Mouse (Mus musculus) right cerebral cortex, postnatal 10 days (tissue): ENCODE data around the gene Ctsd.

ENCODE experiments used
- DNase-seq, 2 experiments: peaks; one replicate each; pipeline ENCODE4 v3.0.0; 2021; ENCODE audit warnings: low spot score in 2 of 2

Ctsd gene

DNA sequence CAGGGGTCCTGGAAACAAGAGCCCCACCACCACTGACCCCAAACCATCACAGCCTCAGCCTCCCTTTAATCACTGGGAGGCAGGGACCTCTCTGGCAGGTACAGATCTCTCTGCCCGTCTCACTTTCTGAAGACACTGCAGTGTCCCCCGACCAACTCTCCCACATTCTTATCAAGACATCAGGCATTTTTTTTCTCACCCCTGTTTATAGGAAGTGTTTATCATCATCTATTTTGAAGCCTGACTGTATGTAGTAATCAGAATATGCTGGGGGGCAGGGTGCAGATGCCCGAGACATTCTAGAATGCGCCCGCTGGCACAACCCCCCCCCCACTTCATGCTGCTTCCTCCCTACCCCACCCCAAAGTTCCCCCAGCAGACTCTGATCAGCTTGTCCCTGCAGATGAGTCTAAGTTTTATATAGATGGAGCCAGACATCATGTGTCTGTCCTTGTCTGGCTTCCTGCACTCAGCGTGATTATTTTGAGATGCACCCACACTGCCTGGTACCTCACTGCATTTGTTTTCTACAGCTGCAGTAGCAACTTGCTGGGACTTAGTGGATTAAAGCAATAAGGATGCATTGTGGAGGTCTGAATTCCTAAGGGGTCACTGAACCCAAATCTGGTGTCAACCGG, 12.4 kb upstream of the Ctsd start:
- DNase-seq = peak; percentile 43 to 62

DNA sequence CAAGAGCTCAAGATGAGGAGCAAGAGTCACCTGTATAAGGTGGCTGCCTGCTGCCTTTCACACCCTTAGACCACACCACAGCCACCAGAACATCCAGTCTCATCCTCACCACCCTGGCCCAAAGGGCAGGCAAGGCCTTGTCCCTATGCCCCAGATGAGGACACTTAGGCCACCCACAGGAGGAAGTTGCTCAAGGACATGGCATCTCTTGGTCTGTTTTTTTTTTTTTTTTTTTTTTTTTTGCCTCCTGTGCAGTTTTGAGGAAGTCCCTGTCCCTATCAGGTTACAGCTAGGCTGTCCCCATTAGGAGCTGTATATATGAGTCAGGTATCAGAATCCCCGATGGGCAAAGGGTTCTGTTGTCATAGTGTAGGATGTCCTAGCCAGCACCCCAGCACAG, 11.4 kb upstream of the Ctsd start:
- no peak for DNase-seq

DNA sequence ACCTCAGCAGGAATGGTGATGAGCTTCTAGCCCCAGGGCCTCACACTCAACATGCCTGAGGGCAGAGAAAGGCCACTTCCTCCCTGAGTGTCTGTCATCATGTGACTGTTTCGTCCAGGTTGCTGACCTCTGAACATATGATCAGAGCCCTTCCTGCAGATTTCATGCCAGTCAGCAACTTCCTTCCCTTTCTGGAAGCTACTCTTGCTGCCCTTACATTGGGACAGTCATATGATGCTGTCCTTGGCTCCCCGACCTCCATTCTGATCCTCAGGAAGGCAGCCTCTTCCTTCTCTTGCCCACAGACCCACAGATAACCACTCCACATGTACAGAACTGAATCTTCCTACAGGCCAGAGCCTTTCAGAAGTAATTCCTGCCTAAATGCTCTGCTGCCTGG, 10.2 kb upstream of the Ctsd start:
- DNase-seq = peak in 1 of 2 experiments; percentile 57

DNA sequence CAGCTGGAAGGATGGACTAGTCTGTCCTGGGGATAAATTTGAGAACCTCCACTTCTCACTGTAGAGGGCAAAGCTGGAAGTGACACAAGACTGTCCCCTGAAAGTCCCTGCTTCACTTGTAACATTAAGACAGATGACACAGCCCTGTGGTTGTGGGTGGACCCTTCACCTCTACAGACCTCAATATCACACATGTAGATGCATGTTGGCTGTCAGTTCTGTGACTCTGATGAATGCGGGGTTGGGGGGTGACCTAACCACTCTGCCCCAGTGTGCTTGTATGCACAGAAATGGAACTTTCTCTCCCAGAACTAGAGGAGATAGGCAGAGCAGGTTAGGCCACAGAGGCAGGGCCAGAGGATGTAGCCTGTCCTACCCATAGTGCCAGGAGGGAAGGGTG, 8.8 kb upstream of the Ctsd start:
- no peak for DNase-seq

DNA sequence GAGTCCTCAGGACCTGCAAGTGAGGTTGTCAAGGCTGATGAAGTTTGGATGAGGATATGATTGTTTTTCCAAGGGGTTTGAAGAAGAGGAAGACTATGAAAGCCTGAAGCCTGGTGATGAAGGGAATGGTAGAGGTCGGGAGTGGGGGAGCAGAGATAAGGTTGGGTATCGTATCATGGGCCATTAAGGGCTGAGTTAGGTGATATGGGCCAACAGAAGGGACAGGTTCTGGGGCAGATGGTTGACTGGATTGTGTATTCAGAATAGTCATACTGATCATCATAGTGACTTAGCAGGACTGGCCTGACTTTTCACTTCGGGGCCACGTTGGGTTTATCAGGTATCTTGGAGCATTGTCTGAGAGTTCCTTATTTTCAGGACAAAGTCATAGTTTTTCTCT, 7.6 kb upstream of the Ctsd start:
- no peak for DNase-seq

DNA sequence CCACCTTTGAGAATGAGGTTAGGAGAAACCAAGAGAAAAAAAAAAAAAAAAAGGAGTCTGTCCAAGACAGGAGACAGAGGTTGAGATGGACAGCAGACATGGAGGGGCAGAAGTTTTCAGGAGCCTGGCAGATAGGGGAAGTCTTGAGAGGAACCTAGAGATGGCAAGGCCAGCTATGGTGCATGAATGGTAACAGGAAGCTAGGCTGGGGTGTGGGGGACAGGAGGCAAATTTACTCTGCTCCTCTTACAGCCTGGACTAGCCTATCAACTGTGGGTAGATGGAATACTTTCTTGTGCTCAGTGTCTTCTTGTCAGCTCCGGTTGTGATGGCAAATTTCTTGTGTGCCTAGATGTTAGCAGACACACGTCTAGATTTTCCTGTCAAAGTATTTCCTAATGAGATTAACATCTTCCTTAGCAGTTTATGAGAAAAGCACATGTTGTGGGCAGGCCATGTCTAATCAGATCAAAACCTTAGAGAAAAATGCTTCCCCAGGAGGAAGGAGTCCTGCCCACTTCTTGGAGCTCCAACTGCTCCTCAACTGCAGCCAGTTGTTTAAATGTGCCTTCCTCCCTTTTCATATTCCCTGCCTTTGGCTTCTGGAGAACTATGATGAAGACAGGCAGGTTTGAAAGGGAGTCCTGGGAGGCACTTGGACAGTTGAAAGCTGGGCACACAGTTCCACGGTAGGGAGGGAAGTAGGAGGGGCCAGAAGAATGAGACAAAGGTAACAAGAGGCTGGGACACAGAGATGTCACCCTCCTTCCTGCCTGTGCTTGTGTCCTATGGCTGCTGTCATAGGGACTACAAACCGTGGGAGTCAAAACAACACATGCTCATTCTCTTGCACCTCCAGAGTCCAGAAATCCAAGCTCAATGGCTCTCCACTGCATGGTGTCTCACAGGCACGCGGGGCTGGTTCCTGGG, 6.7 kb upstream of the Ctsd start:
- DNase-seq = no peak

DNA sequence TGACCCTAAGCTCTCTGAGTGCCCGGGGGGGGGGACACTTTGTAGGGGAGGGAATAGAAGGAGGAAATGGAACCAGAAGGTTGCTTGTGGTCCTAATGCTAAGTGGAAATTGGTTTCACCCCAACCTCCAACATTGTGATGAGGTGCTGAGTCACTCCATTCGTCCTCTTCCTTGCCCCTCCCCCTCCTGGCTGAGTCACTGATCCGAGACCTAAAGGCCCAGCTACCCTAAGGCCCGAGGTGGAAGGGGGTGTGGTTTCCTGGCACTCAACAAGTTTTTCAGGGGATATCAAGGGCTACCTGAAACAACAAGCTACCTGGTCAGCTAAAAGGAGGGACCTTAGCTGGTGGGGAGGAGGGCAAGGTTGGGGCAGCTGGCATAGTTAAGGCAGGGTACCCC, 5.4 kb upstream of the Ctsd start:
- no peak for DNase-seq

DNA sequence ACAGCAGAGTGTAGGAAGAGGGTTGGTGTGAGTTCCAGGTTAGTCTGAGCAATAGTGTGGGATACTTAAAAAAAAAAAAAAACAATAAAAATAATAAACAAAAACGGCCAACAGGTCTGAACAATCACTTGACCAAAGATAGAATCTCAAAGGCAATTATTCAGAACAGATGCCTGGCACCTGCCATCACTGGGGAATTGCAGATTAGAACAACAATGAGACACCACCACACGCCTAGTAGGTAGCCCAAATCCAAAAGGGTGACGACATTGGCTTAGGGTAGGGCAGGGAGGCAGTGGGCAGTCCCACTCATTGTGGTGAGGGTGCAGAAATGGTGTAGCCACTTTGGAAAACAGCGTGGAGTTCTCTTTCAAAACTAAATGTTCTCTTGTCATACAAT, 3.8 kb upstream of the Ctsd start:
- DNase-seq = no peak

DNA sequence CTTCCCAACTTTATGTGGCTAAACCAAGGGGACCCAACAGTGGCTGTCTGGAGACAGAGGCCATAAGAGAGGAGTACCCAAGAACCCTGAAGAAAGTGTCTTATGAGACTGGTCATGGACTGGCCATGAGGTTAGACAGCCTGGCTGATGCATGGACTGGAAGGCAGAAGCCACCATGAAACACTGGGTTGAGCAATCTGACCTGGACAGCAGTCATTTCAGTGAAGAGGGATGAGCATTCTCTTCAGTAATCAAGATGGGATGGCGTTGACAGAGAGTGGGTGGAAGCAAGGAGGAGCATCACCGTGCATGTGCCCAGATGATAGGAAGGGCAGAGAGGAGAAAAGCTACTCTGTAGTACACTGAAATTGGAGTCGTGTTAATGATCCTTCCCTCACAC, 3.3 kb upstream of the Ctsd start:
- DNase-seq = peak in 1 of 2 experiments; percentile 14

DNA sequence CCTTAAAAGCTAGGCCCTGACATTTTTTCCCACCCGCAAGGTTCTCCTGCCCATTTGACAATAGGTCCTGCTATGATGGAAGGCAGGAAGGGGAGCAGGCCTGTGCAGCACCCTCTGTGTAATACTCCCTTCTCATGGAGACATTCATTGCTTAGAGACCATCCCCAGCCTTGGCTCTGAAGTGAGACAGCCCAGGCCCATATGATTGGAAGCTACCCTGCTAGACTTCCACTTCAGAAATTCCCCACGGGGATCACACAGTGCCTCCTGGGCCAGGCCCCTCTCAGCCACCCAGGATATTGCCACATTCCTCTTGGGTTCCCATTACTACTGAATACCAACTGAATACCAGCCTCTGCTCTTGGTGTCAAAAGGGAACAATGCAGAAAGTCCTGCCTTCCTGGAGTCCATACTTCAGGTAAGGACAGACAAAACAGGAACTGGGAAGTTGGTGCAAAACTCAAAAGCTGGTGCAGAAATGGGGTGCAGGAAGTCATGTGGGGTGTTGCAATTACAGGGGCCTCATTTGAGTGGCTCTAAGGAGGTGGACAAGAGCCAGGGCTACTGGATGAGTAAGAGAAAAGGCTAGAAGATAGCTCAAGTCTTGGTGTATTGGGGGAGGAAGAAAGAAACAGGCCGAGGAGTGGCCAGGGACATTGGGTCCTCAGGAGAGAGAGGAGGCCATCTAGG, 2.3 kb upstream of the Ctsd start:
- DNase-seq = peak in 1 of 2 experiments; percentile 24

DNA sequence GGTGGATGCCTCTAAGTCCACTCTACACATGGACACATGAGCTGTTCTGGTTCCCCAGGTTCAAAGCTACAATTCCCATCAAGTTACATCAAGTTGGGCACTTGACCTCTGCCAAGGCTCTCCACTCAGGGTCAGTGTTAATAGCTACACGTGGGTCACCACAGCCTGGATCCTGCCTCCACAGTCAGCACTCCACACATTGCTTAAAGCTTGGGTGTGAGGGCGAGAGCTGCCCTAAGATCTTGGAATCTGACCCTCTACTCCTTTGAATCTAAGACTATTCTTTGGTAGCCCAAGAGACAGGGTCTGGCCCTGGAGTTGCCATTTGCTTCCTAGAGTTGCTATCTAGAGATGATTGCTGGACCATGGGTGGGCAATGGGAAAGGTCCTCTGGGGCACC, 902 bp upstream of the Ctsd start:
- no peak for DNase-seq

DNA sequence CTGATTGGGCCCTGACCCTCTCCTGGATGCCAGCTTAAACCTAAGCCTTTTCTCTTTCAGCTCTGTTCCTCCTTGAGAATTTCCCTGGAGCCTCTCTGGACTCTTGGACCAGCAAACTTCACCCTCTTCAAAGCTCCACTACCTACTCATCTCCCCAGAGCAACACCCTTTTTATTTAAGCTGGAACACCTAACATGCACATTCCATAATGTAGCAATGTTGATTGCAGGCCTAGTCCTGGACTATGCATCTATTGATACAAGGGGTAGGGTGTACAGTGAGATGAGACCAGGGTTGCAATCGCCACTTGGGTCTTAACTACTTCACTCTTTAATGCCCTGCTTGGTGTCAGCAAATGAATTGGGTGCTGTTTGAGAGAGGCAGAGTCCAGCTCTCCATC, 360 bp upstream of the Ctsd start:
- DNase-seq = no peak

DNA sequence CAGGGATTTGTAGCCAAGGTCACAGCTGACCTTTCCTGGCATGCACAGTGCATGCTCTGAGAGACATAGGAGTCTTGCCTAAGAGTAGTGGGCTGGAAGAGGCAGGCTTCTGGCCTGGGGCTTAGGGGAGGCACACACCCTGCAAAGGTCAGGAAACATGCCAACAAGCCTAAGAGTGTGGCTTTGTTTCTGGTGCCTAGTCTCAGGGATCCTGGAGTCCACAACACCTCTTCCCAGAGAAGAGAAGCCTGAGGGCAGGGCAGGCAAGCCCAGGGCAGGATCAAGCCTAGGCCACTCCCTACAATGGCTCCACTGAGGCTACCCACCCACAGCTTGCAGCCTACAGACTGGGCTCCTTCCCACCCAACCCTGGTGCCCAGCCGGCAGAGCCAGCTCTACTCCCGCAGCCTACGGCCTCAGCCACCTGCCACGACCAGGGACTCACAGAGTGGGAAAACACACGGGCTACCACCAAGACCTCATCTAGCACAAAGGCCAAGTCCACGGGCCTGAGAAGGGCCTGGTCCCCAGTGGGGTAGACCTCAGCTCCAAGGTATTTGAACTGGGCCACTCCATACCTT, 1.1 kb downstream of the Ctsd start:
- no peak for DNase-seq

DNA sequence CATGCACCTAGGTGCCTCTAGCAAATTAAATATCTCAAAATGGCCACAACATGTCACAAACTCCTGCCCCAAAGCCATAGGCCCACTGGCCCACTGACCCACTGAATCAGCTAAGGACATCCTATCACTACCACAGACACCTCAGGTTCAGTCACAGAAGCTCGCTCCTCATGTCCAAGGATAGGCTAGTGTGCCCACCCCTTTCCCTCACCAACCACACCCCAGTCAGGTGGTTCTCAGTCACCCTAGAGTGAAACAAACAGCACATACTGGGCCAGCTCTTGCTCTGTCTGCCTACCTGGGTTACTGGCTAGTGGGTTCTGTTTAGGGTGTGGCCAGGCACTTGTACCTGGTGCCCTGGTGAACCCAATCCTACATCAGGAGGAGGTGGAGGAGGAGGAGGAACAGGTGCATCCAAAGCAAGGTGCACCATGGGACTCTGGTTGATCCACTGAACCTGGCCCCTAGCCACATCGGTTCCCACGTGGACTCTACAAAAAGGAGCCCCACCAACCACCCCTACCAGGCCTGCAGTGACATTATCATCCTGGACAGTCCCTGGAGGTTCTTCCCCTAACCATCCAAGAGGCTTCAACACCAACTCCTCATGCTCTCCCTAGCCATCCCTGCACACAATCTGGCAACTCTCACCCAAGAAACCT, 2.0 kb downstream of the Ctsd start:
- DNase-seq = no peak

DNA sequence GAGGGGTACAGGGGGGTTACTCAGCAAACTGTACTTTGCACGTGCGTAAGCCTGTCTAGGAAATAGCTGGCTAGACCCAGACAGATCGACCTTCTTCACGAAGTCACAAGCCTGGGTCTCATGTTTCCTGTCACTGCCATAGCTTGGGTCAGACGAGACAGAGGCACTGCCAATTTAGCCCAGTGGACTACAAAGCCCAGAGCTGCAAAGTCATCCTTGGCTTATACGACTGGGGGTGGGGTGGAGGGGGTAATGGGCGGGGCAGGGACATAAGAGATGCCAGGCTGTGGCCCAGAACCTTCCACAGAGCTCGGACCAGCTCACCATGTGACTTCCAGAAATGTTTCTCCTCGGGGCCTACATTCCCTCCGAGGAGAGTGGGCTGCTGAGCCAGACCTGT, 3.5 kb downstream of the Ctsd start:
- no peak for DNase-seq

DNA sequence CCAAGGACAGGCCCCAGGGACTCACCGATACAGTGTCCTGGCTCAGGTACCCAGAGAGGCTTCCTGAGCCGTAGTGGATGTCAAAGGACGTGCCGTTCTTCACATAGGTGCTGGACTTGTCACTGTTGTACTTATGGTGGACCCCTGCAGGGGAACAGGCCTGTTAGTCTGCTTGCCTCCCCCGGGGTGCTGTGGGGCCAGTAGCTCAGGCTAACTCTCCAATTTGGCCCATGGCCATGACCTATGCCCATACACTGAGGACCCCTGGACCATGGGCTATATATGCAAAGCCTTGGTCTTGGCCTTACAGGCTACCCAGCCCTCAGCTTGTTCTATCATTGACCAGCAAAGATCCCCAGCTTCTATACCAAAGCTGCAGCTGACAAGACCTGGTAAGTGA, 5.3 kb downstream of the Ctsd start, which contains the start of gene Gm49369:
Gene Gm49369, minus strand, starts transcription at position 101 of the 400 bp plus-strand sequence.
- no peak for DNase-seq

DNA sequence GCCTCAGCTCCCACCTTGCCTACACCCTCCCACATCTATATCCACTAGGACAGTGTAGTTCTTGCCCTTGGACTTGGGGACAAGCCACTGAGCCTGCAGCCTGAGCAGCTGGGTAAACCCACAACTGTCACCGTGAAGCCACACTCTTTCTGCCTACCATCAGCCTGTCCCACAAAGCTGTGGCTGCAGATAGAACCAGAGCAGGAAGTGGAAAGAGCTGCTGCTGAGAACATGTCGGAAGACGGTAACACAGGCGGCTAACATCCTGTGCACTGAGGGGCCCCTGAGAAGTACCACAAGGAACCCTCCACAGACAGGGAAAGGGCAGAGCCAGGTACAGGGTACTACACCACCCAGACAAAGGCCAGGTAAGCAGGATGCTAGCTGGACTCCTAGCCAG, 6.7 kb downstream of the Ctsd start:
- no peak for DNase-seq

DNA sequence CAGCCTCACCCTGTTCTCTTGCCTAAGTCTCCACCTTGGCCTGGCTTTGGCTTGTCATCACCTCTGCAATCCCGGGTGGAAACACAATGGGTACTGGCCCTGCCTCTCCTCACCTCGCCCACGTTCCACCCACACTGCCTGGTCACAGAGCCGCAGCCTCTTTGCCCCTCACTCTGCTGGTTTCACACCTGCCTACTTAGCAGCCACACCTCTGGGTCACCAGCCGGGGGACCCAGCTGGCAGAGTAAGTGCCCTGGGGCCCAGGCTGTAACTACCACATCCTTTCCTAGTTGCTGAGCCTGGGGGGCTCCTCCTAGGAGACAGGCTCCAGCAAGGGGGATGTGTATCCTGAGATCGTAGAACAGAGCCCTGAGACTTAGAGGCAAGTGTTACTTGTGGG, 8.7 kb downstream of the Ctsd start:
- no peak for DNase-seq

DNA sequence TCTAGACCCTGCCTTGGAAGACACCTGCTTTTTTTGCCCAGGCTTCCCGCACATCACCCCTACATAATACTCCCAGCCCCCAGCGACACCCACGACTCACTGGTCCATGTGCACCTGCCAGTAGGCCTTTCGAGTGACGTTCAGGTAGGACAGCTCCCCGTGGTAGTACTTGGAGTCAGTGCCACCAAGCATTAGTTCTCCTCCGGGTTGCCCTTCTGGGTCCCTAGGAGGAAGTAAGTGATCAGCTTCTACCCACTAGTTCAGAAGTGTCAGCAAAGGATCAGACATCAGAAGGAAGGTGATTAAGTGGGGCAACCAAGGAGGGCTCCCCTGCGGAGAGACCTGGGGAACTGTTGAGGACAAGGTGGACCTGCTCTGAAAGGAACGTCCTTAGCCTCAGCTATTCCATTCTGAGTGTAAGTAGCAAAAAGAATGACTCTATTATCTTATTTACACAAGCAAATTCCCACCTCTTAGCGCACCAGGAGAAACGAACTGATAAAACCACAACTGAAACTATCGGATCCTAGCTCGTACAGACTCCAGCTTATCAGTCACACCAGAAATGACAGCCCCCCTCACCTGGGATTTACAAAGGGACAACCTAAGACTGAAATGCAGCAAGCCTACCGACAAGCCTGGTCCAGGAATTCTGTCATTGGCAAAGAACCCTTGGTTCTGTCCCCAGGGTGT, 10.5 kb downstream of the Ctsd start:
- no peak for DNase-seq

DNA sequence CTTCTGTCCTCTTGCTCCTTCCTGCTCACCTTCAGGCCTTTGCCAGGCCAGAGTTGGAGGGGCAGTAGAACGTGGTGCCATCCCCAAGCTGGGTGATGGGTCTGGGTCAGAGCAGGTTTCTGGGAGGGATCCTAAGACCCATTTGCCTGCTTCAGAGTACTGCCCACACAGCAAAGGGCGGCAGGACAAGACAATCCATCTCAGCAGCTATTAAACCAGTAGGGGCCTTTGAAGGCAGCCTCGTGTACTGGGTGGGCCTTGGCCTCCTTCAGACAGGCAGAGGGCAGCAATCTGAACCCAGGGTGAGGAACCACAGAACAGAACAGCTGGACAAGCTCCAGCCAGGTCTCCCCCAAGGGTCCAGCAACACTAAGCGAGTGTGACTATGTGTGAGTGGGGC, 11.7 kb downstream of the Ctsd start:
- DNase-seq = no peak

DNA sequence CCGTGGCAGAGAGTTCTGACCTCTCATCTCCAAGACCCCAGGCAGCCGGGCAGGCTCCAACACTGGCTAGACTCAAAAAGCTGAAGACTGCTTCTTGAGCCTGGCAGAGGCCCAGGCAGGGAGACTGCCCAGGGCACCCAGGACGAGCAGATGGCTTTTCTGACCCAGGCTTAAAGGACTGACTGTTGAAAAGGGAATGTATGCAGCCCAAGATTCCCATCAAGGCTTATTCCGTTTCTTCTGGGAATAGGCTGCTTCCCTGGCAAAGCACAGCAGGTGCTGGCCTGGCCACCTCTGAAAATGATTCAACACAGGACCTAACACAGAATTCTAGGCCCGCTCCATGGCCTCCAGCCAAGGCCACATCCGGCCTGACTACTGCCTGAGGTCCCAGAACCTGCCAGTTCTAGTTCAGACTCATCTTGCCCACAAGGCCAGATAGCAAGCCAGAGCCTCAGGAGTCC, 12.5 kb downstream of the Ctsd start:
- peak; percentile 57 to 66 for DNase-seq
